26 mouse cellular contexts compared by ENCODE assay signal in genomic region chr4:45882521-45882920, GRCm38 (mm10). TPM values are rescaled to one million over a fixed set of nuclear protein-coding genes. Genes with fewer than 3 reads are reported as not detected.
DNase-seq lines count a peak whose midpoint lies in the region; ATAC-seq and TF ChIP-seq lines count a peak whose summit lies in the region.
"Had no signal": no experiment of that assay in that cellular context is flagged by ENCODE, and none has a peak within 500 bp of the region (broad histone marks: within the 10 kb centered on the region; RNA-seq: fewer than 3 reads in every experiment).

No protein-coding gene starts in this region.

- TF ChIP-seq RAD21 in CH12.LX (IDR thresholded peaks at IDR 0.05; ENCODE audit: low read depth, low read length): no peak

- H3K79me2 ChIP-seq in CH12.LX (replicated peaks; ENCODE audit: control insufficient read depth, extremely low read depth, insufficient read depth, poor library complexity, severe bottlenecking): no peaks in the 10 kb centered on the region

- peaks cover 2% of the 10 kb centered on the region for H3K9me3 ChIP-seq in CH12.LX (replicated peaks; ENCODE audit: low read length)
- no peaks in the 10 kb centered on the region for H3K9me3 ChIP-seq in embryonic facial prominence, embryonic 10.5 days
- H3K9me3 ChIP-seq: embryonic facial prominence, embryonic 15.5 days; forebrain, embryonic 10.5 days; heart, embryonic 10.5 days; hindbrain, embryonic 12.5 days had no signal

- dilution Hi-C loops in CH12.LX (cut with MboI; ENCODE audit: extremely low pct_ligation_motif_present, extremely low pct_unique_long_range_greater_than_20kb, low sequenced_read_pairs): no loop called here

- H3K36me3 ChIP-seq in CH12.LX (replicated peaks in 1 of 2; ENCODE audit: control insufficient read depth in 1 of 2, insufficient read depth in 1 of 2, low read length in 1 of 2): no peaks in the 10 kb centered on the region
- H3K36me3 ChIP-seq in embryonic facial prominence, embryonic 10.5 days (replicated peaks): no peaks in the 10 kb centered on the region
- H3K36me3 ChIP-seq: embryonic facial prominence, embryonic 15.5 days; forebrain, embryonic 10.5 days; heart, embryonic 10.5 days; hindbrain, embryonic 12.5 days had no signal

- peak; percentile 56 for DNase-seq in A20 (ENCODE audit: low read depth, low spot score)
- DNase-seq in CH12.LX (ENCODE audit: extremely low read depth): peak; percentile 48
- DNase-seq in MN1 (ENCODE audit: low spot score): no peak
- no peak for DNase-seq in embryonic facial prominence, embryonic 10.5 days (ENCODE audit: low spot score)
- DNase-seq in left cerebral cortex, adult 11 months (ENCODE audit: low spot score): no peak
- DNase-seq in left cerebral cortex, postnatal 25 days (ENCODE audit: low spot score in 2 of 2): no peak
- DNase-seq: adrenal gland, postnatal 14 days; cerebellum, adult 18-20 months; cerebellum, adult 9-11 months; cerebellum, postnatal 36 days; gastrocnemius, postnatal 36 days; heart, postnatal 10 days; heart, postnatal 4 days had no signal

- no peaks in the 10 kb centered on the region for H3K27me3 ChIP-seq in CH12.LX (replicated peaks)
- no peaks in the 10 kb centered on the region for H3K27me3 ChIP-seq in embryonic facial prominence, embryonic 10.5 days (replicated peaks; ENCODE audit: low read depth, poor library complexity, severe bottlenecking)
- H3K27me3 ChIP-seq: embryonic facial prominence, embryonic 15.5 days; hindbrain, embryonic 12.5 days had no signal

- H3K27ac ChIP-seq in CH12.LX (ENCODE audit: insufficient read depth, low read depth): no peak overlapping the region
- no peak overlapping the region; the same call in 1 of the 2 replicates for H3K27ac ChIP-seq in embryonic facial prominence, embryonic 10.5 days (replicated peaks)
- H3K27ac ChIP-seq: embryonic facial prominence, embryonic 15.5 days; forebrain, embryonic 10.5 days; heart, embryonic 10.5 days; hindbrain, embryonic 12.5 days; hindbrain, postnatal 0 days had no signal

- H3K4me3 ChIP-seq in CH12.LX (replicated peaks in 1 of 3; ENCODE audit: low read depth in 2 of 3, low read length in 2 of 3, poor library complexity in 1 of 3): no peak overlapping the region
- no peak overlapping the region for H3K4me3 ChIP-seq in embryonic facial prominence, embryonic 10.5 days
- H3K4me3 ChIP-seq: embryonic facial prominence, embryonic 15.5 days; erythroblast, embryonic 14.5 days; forebrain, embryonic 10.5 days; heart, embryonic 10.5 days; hindbrain, embryonic 12.5 days had no signal

- intact Hi-C loops in left cerebral cortex, postnatal 25 days (cut with DNase I): no loop called here

- peaks cover 10 to 30% of the 10 kb centered on the region in 2 experiments for H3K4me1 ChIP-seq in CH12.LX (ENCODE audit: control insufficient read depth in 1 of 2, insufficient read depth in 2 of 2)
- H3K4me1 ChIP-seq in embryonic facial prominence, embryonic 10.5 days: peaks cover 5% of the 10 kb centered on the region; the same call in 1 of the 2 replicates
- H3K4me1 ChIP-seq: embryonic facial prominence, embryonic 15.5 days; hindbrain, embryonic 12.5 days had no signal

- TF ChIP-seq CTCF in CH12.LX (conservative IDR thresholded peaks at IDR 0.05 in 1 of 2, IDR thresholded peaks at IDR 0.05 in 1 of 2; ENCODE audit: low read depth in 2 of 2, low read length in 2 of 2): no peak

- no peak overlapping the region for H3K9ac ChIP-seq in CH12.LX (ENCODE audit: insufficient read depth, low read depth)
- H3K9ac ChIP-seq: embryonic facial prominence, embryonic 15.5 days; hindbrain, embryonic 12.5 days had no signal

- no peak overlapping the region for H3K4me2 ChIP-seq in CH12.LX (ENCODE audit: insufficient read depth, low read depth, poor library complexity, severe bottlenecking)
- H3K4me2 ChIP-seq: embryonic facial prominence, embryonic 15.5 days; hindbrain, embryonic 12.5 days had no signal

- TF ChIP-seq EP300 in CH12.LX (IDR thresholded peaks at IDR 0.05; ENCODE audit: low read length): no peak

- 90% methylated on average over 9 of the region's 9 CpGs for WGBS in embryonic facial prominence, embryonic 10.5 days

- peak; percentile 59; the same call in 1 of the 2 replicates for ATAC-seq in common myeloid progenitor, adult 5-6 weeks (replicated peaks; ENCODE audit: low read depth, poor library complexity, severe bottlenecking)
- 0 out of 2 replicates have a peak, but pooled peaks have one; percentile 24 for ATAC-seq in monocyte, adult 5-6 weeks (replicated peaks; ENCODE audit: insufficient number of reproducible peaks, low FRiP score, low TSS enrichment, poor library complexity, severe bottlenecking)
- ATAC-seq: CD4-positive, CD25-positive, alpha-beta regulatory T cell, adult 4 months; forebrain, embryonic 14.5 days; hindbrain, postnatal 0 days had no signal

- in situ Hi-C loops in CH12.LX (cut with MboI; ENCODE audit: low pct_ligation_motif_present, low pct_unique_long_range_greater_than_20kb, low sequenced_read_pairs): no loop called here

- TF ChIP-seq POLR2A in CH12.LX (IDR thresholded peaks at IDR 0.05; ENCODE audit: low read depth, low read length): no peak

TF ChIP-seq in CH12.LX, 34 proteins besides CTCF, POLR2A, EP300 and RAD21:
- TF ChIP-seq PAX5 (IDR thresholded peaks at IDR 0.05; ENCODE audit: low read length): no peak
- TF ChIP-seq IRF4 (IDR thresholded peaks at IDR 0.05; ENCODE audit: low read depth, low read length): no peak
- no peak for TF ChIP-seq ZMIZ1 (IDR thresholded peaks at IDR 0.05; ENCODE audit: low read depth, low read length)
- no peak for TF ChIP-seq MAX (IDR thresholded peaks at IDR 0.05; ENCODE audit: low read length)
- no peak for TF ChIP-seq KAT2A (IDR thresholded peaks at IDR 0.05; ENCODE audit: insufficient replicate concordance, low read length)
- TF ChIP-seq ETS1 (conservative IDR thresholded peaks at IDR 0.05; ENCODE audit: low read depth, low read length): no peak
- TF ChIP-seq TCF12 (IDR thresholded peaks at IDR 0.05; ENCODE audit: low read depth, low read length): no peak
- TF ChIP-seq HCFC1 (IDR thresholded peaks at IDR 0.05; ENCODE audit: low read depth, low read length): no peak
- TF ChIP-seq NELFE (IDR thresholded peaks at IDR 0.05; ENCODE audit: low read depth, low read length): no peak
- TF ChIP-seq NRF1 (IDR thresholded peaks at IDR 0.05; ENCODE audit: low read depth, low read length): no peak
- no peak for TF ChIP-seq MAFK (IDR thresholded peaks at IDR 0.05; ENCODE audit: insufficient replicate concordance, low read length)
- no peak for TF ChIP-seq MXI1 (IDR thresholded peaks at IDR 0.05; ENCODE audit: low read depth, low read length)
- no peak for TF ChIP-seq ZNF384 (IDR thresholded peaks at IDR 0.05; ENCODE audit: low read depth, low read length)
- no peak for TF ChIP-seq ELF1 (IDR thresholded peaks at IDR 0.05; ENCODE audit: low read depth, low read length)
- no peak for TF ChIP-seq ZC3H11A (IDR thresholded peaks at IDR 0.05; ENCODE audit: low read depth, low read length)
- no peak for TF ChIP-seq CHD2 (IDR thresholded peaks at IDR 0.05; ENCODE audit: low read length)
- TF ChIP-seq UBTF (IDR thresholded peaks at IDR 0.05; ENCODE audit: low read depth, low read length): no peak
- no peak for TF ChIP-seq MAZ (IDR thresholded peaks at IDR 0.05; ENCODE audit: low read depth, low read length)
- no peak for TF ChIP-seq SMC3 (IDR thresholded peaks at IDR 0.05; ENCODE audit: low read depth, low read length)

RNA-seq across cellular contexts. Expression of gene Ccdc180, which starts 7.6 kb away (rescaled TPM):
- total RNA-seq in CH12.LX (2012; rRNA removed): not detected in 2 replicates
- total RNA-seq in CH12.LX (2014; rRNA removed): not detected in 2 replicates
- 0.14 and 0.20 TPM in 2 replicates for polyA plus RNA-seq in CH12.LX (2012; ENCODE audit: insufficient read length, low read depth)
- total RNA-seq in common myeloid progenitor, adult 5-6 weeks (2017): 0.05 and 0.87 TPM in 2 replicates
- total RNA-seq in monocyte, adult 5-6 weeks (2017): 0.10 to 0.21 TPM in 2 of 3 replicates, not detected in the other
- 0.05 and 0.08 TPM in 2 replicates for polyA plus RNA-seq in embryonic facial prominence, embryonic 10.5 days (2016; fragmentation: Nextera tagmentation; extraction: Ambion mirVana)
- total RNA-seq in left cerebral cortex, postnatal 25 days (2021): not detected
- total RNA-seq: gastrocnemius, adult 8-10 months; gastrocnemius, postnatal 36 days; heart, postnatal 10 days had no signal
- polyA plus RNA-seq: embryonic facial prominence, embryonic 11.5 days; erythroblast, embryonic 14.5 days had no signal

RNA-seq across cellular contexts. Expression of gene Stra6l, which starts 34.1 kb away (rescaled TPM):
- total RNA-seq in CH12.LX (2012; rRNA removed) (not detected in 2 replicates), CH12.LX (2014; rRNA removed) (0.08 TPM in 1 of 2 replicates, not detected in the other)
- polyA plus RNA-seq in CH12.LX (2012; ENCODE audit: insufficient read length, low read depth): 0.13 TPM in 1 of 2 replicates, not detected in the other
- total RNA-seq in common myeloid progenitor, adult 5-6 weeks (2017): not detected in 2 replicates
- total RNA-seq in monocyte, adult 5-6 weeks (2017): 0.39 to 0.75 TPM (median 0.57 TPM) in 3 replicates
- polyA plus RNA-seq in embryonic facial prominence, embryonic 10.5 days (2016; fragmentation: Nextera tagmentation; extraction: Ambion mirVana): 0.09 and 0.21 TPM in 2 replicates
- not detected for total RNA-seq in left cerebral cortex, postnatal 25 days (2021)
- total RNA-seq: gastrocnemius, adult 8-10 months; gastrocnemius, postnatal 36 days; heart, adult 18-20 months; heart, postnatal 10 days had no signal
- polyA plus RNA-seq: erythroblast, embryonic 14.5 days had no signal

RNA-seq across cellular contexts. Expression of gene Igfbpl1, which starts 55.8 kb away (rescaled TPM):
- total RNA-seq in CH12.LX (2012; rRNA removed): not detected in 2 replicates
- total RNA-seq in CH12.LX (2014; rRNA removed): not detected in 2 replicates
- polyA plus RNA-seq in CH12.LX (2012; ENCODE audit: insufficient read length, low read depth): not detected in 2 replicates
- total RNA-seq in common myeloid progenitor, adult 5-6 weeks (2017): not detected in 2 replicates
- not detected in 3 replicates for total RNA-seq in monocyte, adult 5-6 weeks (2017)
- 3.9 and 5.4 TPM in 2 replicates for polyA plus RNA-seq in embryonic facial prominence, embryonic 10.5 days (2016; fragmentation: Nextera tagmentation; extraction: Ambion mirVana)
- under 1 TPM; 0.41 to 0.62 TPM for total RNA-seq in left cerebral cortex, postnatal 25 days (2021)
- total RNA-seq: adrenal gland, postnatal 14 days; gastrocnemius, adult 8-10 months; gastrocnemius, postnatal 36 days had no signal
- polyA plus RNA-seq: CD4-positive, CD25-positive, alpha-beta regulatory T cell, adult 4 months; erythroblast, embryonic 14.5 days had no signal

Comparison
In these comparisons a context has a peak if more than half of its experiments do, and no peak if none do; other contexts are left out.
1. DNase-seq: peak in A20 (single experiment) and CH12.LX (single experiment); none in MN1 (single experiment), embryonic facial prominence, embryonic 10.5 days (single experiment), left cerebral cortex, adult 11 months (single experiment) and left cerebral cortex, postnatal 25 days (0 of 2).